Mouse (Mus musculus): ENCODE measurements around the gene Ptprd. TPM values are rescaled to one million over a fixed set of nuclear protein-coding genes. Genes with fewer than 3 reads are reported as not detected.

Ptprd gene
- polyA plus RNA-seq, 1 experiment from 2014 or later: 6.3 TPM

GRCm38 (mm10) chr4:77259250-77259971 is 952.4 kb downstream of the Ptprd start:
- Histone ChIP-seq H3K4me2 (ENCODE audit: low read depth, low read length) (no peak overlapping the region), H3K9me3 (replicated peaks; ENCODE audit: control insufficient read depth, low read length) (no peaks in the 10 kb centered on the region), H3K27ac (ENCODE audit: low read length) (no peak overlapping the region), H3K36me3 (ENCODE audit: control insufficient read depth, insufficient read depth) (no peaks in the 10 kb centered on the region), H3K4me3 (ENCODE audit: low read depth, low read length) (no peak overlapping the region), H3K27me3 (ENCODE audit: control insufficient read depth, insufficient read depth, low read depth, low read length) (no peaks in the 10 kb centered on the region), H3K9ac (ENCODE audit: low read depth, low read length) (no peak overlapping the region), H3K4me1 (ENCODE audit: control insufficient read depth, low read depth, low read length) (no peaks in the 10 kb centered on the region)
- WGBS (ENCODE audit: insufficient replicate concordance): 53% methylated on average over 8 of the region's 8 CpGs
- ATAC-seq (ENCODE audit: low read depth): no peak

- no peak for ATAC-seq (ENCODE audit: low read depth)
These were observed 960.6 kb downstream of the Ptprd start for GRCm38 (mm10) chr4:77251188-77251587.

GRCm38 (mm10) chr4:77249801-77250200 is 962.0 kb downstream of the Ptprd start:
- Histone ChIP-seq H3K4me3 (ENCODE audit: low read depth, low read length) (no peak overlapping the region), H3K4me2 (ENCODE audit: low read depth, low read length) (no peak overlapping the region), H3K27ac (ENCODE audit: low read length) (no peak overlapping the region), H3K9ac (ENCODE audit: low read depth, low read length) (no peak overlapping the region), H3K9me3 (replicated peaks; ENCODE audit: control insufficient read depth, low read length) (no peaks in the 10 kb centered on the region), H3K36me3 (ENCODE audit: control insufficient read depth, insufficient read depth) (no peaks in the 10 kb centered on the region), H3K27me3 (ENCODE audit: control insufficient read depth, insufficient read depth, low read depth, low read length) (no peaks in the 10 kb centered on the region), H3K4me1 (ENCODE audit: control insufficient read depth, low read depth, low read length) (no peaks in the 10 kb centered on the region)
- WGBS (ENCODE audit: insufficient replicate concordance): 35% methylated on average over 1 of the region's 1 CpGs
- ATAC-seq (ENCODE audit: low read depth): no peak

More at GRCm38 (mm10) chr4:77251188-77251587, 960.6 kb downstream of the Ptprd start:
- H3K4me3 ChIP-seq (ENCODE audit: low read depth, low read length): no peak overlapping the region
- H3K36me3 ChIP-seq (ENCODE audit: control insufficient read depth, insufficient read depth): no peaks in the 10 kb centered on the region
- H3K9me3 ChIP-seq (replicated peaks; ENCODE audit: control insufficient read depth, low read length): no peaks in the 10 kb centered on the region
- no peaks in the 10 kb centered on the region for H3K4me1 ChIP-seq (ENCODE audit: control insufficient read depth, low read depth, low read length)
- H3K27me3 ChIP-seq (ENCODE audit: control insufficient read depth, insufficient read depth, low read depth, low read length): no peaks in the 10 kb centered on the region
- H3K9ac ChIP-seq (ENCODE audit: low read depth, low read length): no peak overlapping the region
- WGBS (ENCODE audit: insufficient replicate concordance): 56% methylated on average over 4 of the region's 4 CpGs
- no peak overlapping the region for H3K27ac ChIP-seq (ENCODE audit: low read length)
- no peak overlapping the region for H3K4me2 ChIP-seq (ENCODE audit: low read depth, low read length)

- ATAC-seq (ENCODE audit: low read depth): no peak
- no peaks in the 10 kb centered on the region for H3K27me3 ChIP-seq (ENCODE audit: control insufficient read depth, insufficient read depth, low read depth, low read length)
- H3K36me3 ChIP-seq (ENCODE audit: control insufficient read depth, insufficient read depth): no peaks in the 10 kb centered on the region
- H3K4me1 ChIP-seq (ENCODE audit: control insufficient read depth, low read depth, low read length): no peaks in the 10 kb centered on the region
- H3K4me2 ChIP-seq (ENCODE audit: low read depth, low read length): no peak overlapping the region
- 50% methylated on average over 1 of the region's 1 CpGs for WGBS (ENCODE audit: insufficient replicate concordance)
- no peaks in the 10 kb centered on the region for H3K9me3 ChIP-seq (replicated peaks; ENCODE audit: control insufficient read depth, low read length)
- H3K9ac ChIP-seq (ENCODE audit: low read depth, low read length): no peak overlapping the region
- no peak overlapping the region for H3K4me3 ChIP-seq (ENCODE audit: low read depth, low read length)
- H3K27ac ChIP-seq (ENCODE audit: low read length): no peak overlapping the region
These were observed 962.8 kb downstream of the Ptprd start for GRCm38 (mm10) chr4:77248918-77249317.

GRCm38 (mm10) chr4:77241852-77242455 is 969.8 kb downstream of the Ptprd start:
- Histone ChIP-seq H3K4me1 (ENCODE audit: control insufficient read depth, low read depth, low read length) (no peaks in the 10 kb centered on the region), H3K4me2 (ENCODE audit: low read depth, low read length) (no peak overlapping the region), H3K27ac (ENCODE audit: low read length) (no peak overlapping the region), H3K9me3 (replicated peaks; ENCODE audit: control insufficient read depth, low read length) (no peaks in the 10 kb centered on the region), H3K9ac (ENCODE audit: low read depth, low read length) (no peak overlapping the region), H3K36me3 (ENCODE audit: control insufficient read depth, insufficient read depth) (no peaks in the 10 kb centered on the region), H3K4me3 (ENCODE audit: low read depth, low read length) (no peak overlapping the region), H3K27me3 (ENCODE audit: control insufficient read depth, insufficient read depth, low read depth, low read length) (no peaks in the 10 kb centered on the region)
- WGBS (ENCODE audit: insufficient replicate concordance): 68% methylated on average over 6 of the region's 6 CpGs
- no peak for ATAC-seq (ENCODE audit: low read depth)

GRCm38 (mm10) chr4:77238144-77238543 is 973.6 kb downstream of the Ptprd start:
- H3K9ac ChIP-seq (ENCODE audit: low read depth, low read length): no peak overlapping the region
- H3K36me3 ChIP-seq (ENCODE audit: control insufficient read depth, insufficient read depth): no peaks in the 10 kb centered on the region
- 48% methylated on average over 1 of the region's 1 CpGs for WGBS (ENCODE audit: insufficient replicate concordance)
- H3K27ac ChIP-seq (ENCODE audit: low read length): no peak overlapping the region
- no peaks in the 10 kb centered on the region for H3K27me3 ChIP-seq (ENCODE audit: control insufficient read depth, insufficient read depth, low read depth, low read length)
- H3K4me3 ChIP-seq (ENCODE audit: low read depth, low read length): no peak overlapping the region
- ATAC-seq (ENCODE audit: low read depth): no peak
- H3K9me3 ChIP-seq (replicated peaks; ENCODE audit: control insufficient read depth, low read length): no peaks in the 10 kb centered on the region
- no peak overlapping the region for H3K4me2 ChIP-seq (ENCODE audit: low read depth, low read length)
- no peaks in the 10 kb centered on the region for H3K4me1 ChIP-seq (ENCODE audit: control insufficient read depth, low read depth, low read length)

- no peak overlapping the region for H3K4me3 ChIP-seq (ENCODE audit: low read depth, low read length)
- no peak overlapping the region for H3K4me2 ChIP-seq (ENCODE audit: low read depth, low read length)
- no peaks in the 10 kb centered on the region for H3K27me3 ChIP-seq (ENCODE audit: control insufficient read depth, insufficient read depth, low read depth, low read length)
- no peak overlapping the region for H3K27ac ChIP-seq (ENCODE audit: low read length)
- 45% methylated on average over 2 of the region's 2 CpGs for WGBS (ENCODE audit: insufficient replicate concordance)
- ATAC-seq (ENCODE audit: low read depth): no peak
- H3K9me3 ChIP-seq (replicated peaks; ENCODE audit: control insufficient read depth, low read length): no peaks in the 10 kb centered on the region
- H3K4me1 ChIP-seq (ENCODE audit: control insufficient read depth, low read depth, low read length): no peaks in the 10 kb centered on the region
- no peak overlapping the region for H3K9ac ChIP-seq (ENCODE audit: low read depth, low read length)
- H3K36me3 ChIP-seq (ENCODE audit: control insufficient read depth, insufficient read depth): no peaks in the 10 kb centered on the region
These were observed 978.5 kb downstream of the Ptprd start for GRCm38 (mm10) chr4:77233243-77233642.

- H3K27me3 ChIP-seq (ENCODE audit: control insufficient read depth, insufficient read depth, low read depth, low read length): no peaks in the 10 kb centered on the region
- H3K4me2 ChIP-seq (ENCODE audit: low read depth, low read length): no peak overlapping the region
- H3K4me3 ChIP-seq (ENCODE audit: low read depth, low read length): no peak overlapping the region
- no peak for ATAC-seq (ENCODE audit: low read depth)
- H3K9ac ChIP-seq (ENCODE audit: low read depth, low read length): no peak overlapping the region
- H3K9me3 ChIP-seq (replicated peaks; ENCODE audit: control insufficient read depth, low read length): no peaks in the 10 kb centered on the region
- WGBS (ENCODE audit: insufficient replicate concordance): 68% methylated on average over 8 of the region's 8 CpGs
- no peak overlapping the region for H3K27ac ChIP-seq (ENCODE audit: low read length)
- no peaks in the 10 kb centered on the region for H3K4me1 ChIP-seq (ENCODE audit: control insufficient read depth, low read depth, low read length)
- H3K36me3 ChIP-seq (ENCODE audit: control insufficient read depth, insufficient read depth): no peaks in the 10 kb centered on the region
These were observed 1042.9 kb downstream of the Ptprd start for GRCm38 (mm10) chr4:77168866-77169265.

GRCm38 (mm10) chr4:77157601-77158000 is 1054.2 kb downstream of the Ptprd start:
- no peak for ATAC-seq (ENCODE audit: low read depth)
- Histone ChIP-seq H3K4me2 (ENCODE audit: low read depth, low read length) (no peak overlapping the region), H3K4me1 (ENCODE audit: control insufficient read depth, low read depth, low read length) (no peaks in the 10 kb centered on the region), H3K9ac (ENCODE audit: low read depth, low read length) (no peak overlapping the region), H3K27ac (ENCODE audit: low read length) (no peak overlapping the region), H3K36me3 (ENCODE audit: control insufficient read depth, insufficient read depth) (no peaks in the 10 kb centered on the region), H3K9me3 (replicated peaks; ENCODE audit: control insufficient read depth, low read length) (no peaks in the 10 kb centered on the region), H3K27me3 (ENCODE audit: control insufficient read depth, insufficient read depth, low read depth, low read length) (no peaks in the 10 kb centered on the region), H3K4me3 (ENCODE audit: low read depth, low read length) (no peak overlapping the region)
- 60% methylated on average over 3 of the region's 3 CpGs for WGBS (ENCODE audit: insufficient replicate concordance)

Data from liver, embryonic 16.5 days (tissue).